Comparison of ENCODE assay signal across 14 mouse cellular contexts in genomic region chr3:102490393-102491123, GRCm38 (mm10). TPM values are rescaled to one million over a fixed set of nuclear protein-coding genes. Genes with fewer than 3 reads are reported as not detected.
A peak's percentile ranks its signal among the peaks of the same experiment; 100 is the strongest.
DNase-seq lines count a peak whose midpoint lies in the region; ATAC-seq and TF ChIP-seq lines count a peak whose summit lies in the region.
"Had no signal": no experiment of that assay in that cellular context is flagged by ENCODE, and none has a peak within 500 bp of the region (broad histone marks: within the 10 kb centered on the region; RNA-seq: fewer than 3 reads in every experiment).

No protein-coding gene starts in this region.

- 65% methylated on average over 14 of the region's 14 CpGs for WGBS in embryonic facial prominence, embryonic 11.5 days
- WGBS in embryonic facial prominence, embryonic 10.5 days = 74% methylated on average over 14 of the region's 14 CpGs
- 49% methylated on average over 14 of the region's 14 CpGs for WGBS in lung, adult 2 months
- WGBS in midbrain, embryonic 13.5 days = 81% methylated on average over 14 of the region's 14 CpGs

- H3K4me1 ChIP-seq in embryonic facial prominence, embryonic 11.5 days (ENCODE audit: control insufficient read depth, insufficient read depth, low read length) = no peaks in the 10 kb centered on the region
- H3K4me1 ChIP-seq in embryonic facial prominence, embryonic 10.5 days = peaks cover 21% of the 10 kb centered on the region; the same call in 1 of the 2 replicates
- no peaks in the 10 kb centered on the region; the same call in none of the 2 replicates for H3K4me1 ChIP-seq in lung, adult 2 months (ENCODE audit: control insufficient read depth, insufficient read depth, low read length)
- no peaks in the 10 kb centered on the region for H3K4me1 ChIP-seq in midbrain, embryonic 13.5 days (replicated peaks)
- H3K4me1 ChIP-seq: heart, embryonic 15.5 days; liver, embryonic 12.5 days had no signal

- ATAC-seq in embryonic facial prominence, embryonic 11.5 days (replicated peaks; ENCODE audit: insufficient number of reproducible peaks, low FRiP score, low TSS enrichment, low read depth) = no peak
- ATAC-seq in midbrain, embryonic 13.5 days = no peak
- ATAC-seq: liver, embryonic 12.5 days had no signal

- no peak overlapping the region for H3K9ac ChIP-seq in embryonic facial prominence, embryonic 11.5 days (replicated peaks; ENCODE audit: low read length)
- no peak overlapping the region for H3K9ac ChIP-seq in midbrain, embryonic 13.5 days (replicated peaks)
- H3K9ac ChIP-seq: heart, embryonic 15.5 days; liver, embryonic 12.5 days; neural tube, embryonic 15.5 days had no signal

- H3K9me3 ChIP-seq in embryonic facial prominence, embryonic 11.5 days (replicated peaks; ENCODE audit: control insufficient read depth, low read length) = no peaks in the 10 kb centered on the region
- no peaks in the 10 kb centered on the region for H3K9me3 ChIP-seq in embryonic facial prominence, embryonic 10.5 days
- H3K9me3 ChIP-seq in midbrain, embryonic 13.5 days = no peaks in the 10 kb centered on the region
- H3K9me3 ChIP-seq: heart, embryonic 15.5 days; liver, embryonic 12.5 days; neural tube, embryonic 15.5 days had no signal

- no peak overlapping the region for H3K4me2 ChIP-seq in embryonic facial prominence, embryonic 11.5 days (ENCODE audit: low read depth, low read length)
- no peak overlapping the region for H3K4me2 ChIP-seq in midbrain, embryonic 13.5 days (replicated peaks)
- H3K4me2 ChIP-seq: heart, embryonic 15.5 days; liver, embryonic 12.5 days; midbrain, embryonic 11.5 days; neural tube, embryonic 15.5 days had no signal

- no peak for TF ChIP-seq CTCF in lung, adult 2 months (IDR thresholded peaks at IDR 0.05; ENCODE audit: insufficient read depth, low read length)

- peak; percentile 53 for DNase-seq in embryonic facial prominence, embryonic 11.5 days (ENCODE audit: low spot score)
- no peak for DNase-seq in embryonic facial prominence, embryonic 10.5 days (ENCODE audit: low spot score)
- DNase-seq in lung, postnatal 10 days = peak; percentile 19
- no peak for DNase-seq in lung, adult 2 months
- DNase-seq in kidney, postnatal 4 days = peak; percentile 34 to 58
- no peak for DNase-seq in urinary bladder, postnatal 14 days (ENCODE audit: low spot score)
- no peak for DNase-seq in thymus, postnatal 0 days (ENCODE audit: low spot score)
- DNase-seq: spleen, adult 18-20 months; thymus, postnatal 14 days had no signal

- no peaks in the 10 kb centered on the region for H3K27me3 ChIP-seq in embryonic facial prominence, embryonic 11.5 days (ENCODE audit: control insufficient read depth, insufficient read depth, low read length)
- no peaks in the 10 kb centered on the region for H3K27me3 ChIP-seq in embryonic facial prominence, embryonic 10.5 days (replicated peaks; ENCODE audit: low read depth, poor library complexity, severe bottlenecking)
- H3K27me3 ChIP-seq in midbrain, embryonic 13.5 days = no peaks in the 10 kb centered on the region
- H3K27me3 ChIP-seq: heart, embryonic 15.5 days; liver, embryonic 12.5 days; neural tube, embryonic 15.5 days had no signal

- no peak overlapping the region for H3K27ac ChIP-seq in embryonic facial prominence, embryonic 11.5 days (replicated peaks; ENCODE audit: low read depth, low read length)
- H3K27ac ChIP-seq in embryonic facial prominence, embryonic 10.5 days (replicated peaks) = no peak overlapping the region
- no peak overlapping the region for H3K27ac ChIP-seq in midbrain, embryonic 13.5 days
- H3K27ac ChIP-seq: heart, embryonic 15.5 days; liver, embryonic 12.5 days; neural tube, embryonic 15.5 days had no signal

- no peaks in the 10 kb centered on the region for H3K36me3 ChIP-seq in embryonic facial prominence, embryonic 11.5 days (replicated peaks; ENCODE audit: control insufficient read depth, insufficient read depth, low read depth, low read length)
- H3K36me3 ChIP-seq in embryonic facial prominence, embryonic 10.5 days (replicated peaks) = no peaks in the 10 kb centered on the region
- no peaks in the 10 kb centered on the region for H3K36me3 ChIP-seq in midbrain, embryonic 13.5 days
- H3K36me3 ChIP-seq: heart, embryonic 15.5 days; liver, embryonic 12.5 days; neural tube, embryonic 15.5 days had no signal

- no peak overlapping the region for H3K4me3 ChIP-seq in embryonic facial prominence, embryonic 11.5 days (ENCODE audit: low read depth, low read length)
- H3K4me3 ChIP-seq in embryonic facial prominence, embryonic 10.5 days = no peak overlapping the region
- H3K4me3 ChIP-seq in lung, adult 2 months (replicated peaks; ENCODE audit: extremely low read depth, low read depth, low read length) = no peak overlapping the region
- no peak overlapping the region for H3K4me3 ChIP-seq in midbrain, embryonic 13.5 days (replicated peaks)
- H3K4me3 ChIP-seq: heart, embryonic 15.5 days; liver, embryonic 12.5 days; neural tube, embryonic 15.5 days had no signal

- no peak for TF ChIP-seq POLR2A in lung, adult 2 months (IDR thresholded peaks at IDR 0.05; ENCODE audit: borderline replicate concordance, extremely low read depth, low read depth, low read length)

RNA-seq across cellular contexts. Expression of gene Ngf, which starts 20.8 kb away (rescaled TPM):
- polyA plus RNA-seq in embryonic facial prominence, embryonic 11.5 days (2014; fragmentation: Nextera tagmentation; extraction: Ambion mirVana) = 4.6 and 4.9 TPM in 2 replicates
- 1.4 and 2.3 TPM in 2 replicates for polyA plus RNA-seq in embryonic facial prominence, embryonic 10.5 days (2016; fragmentation: Nextera tagmentation; extraction: Ambion mirVana)
- polyA plus RNA-seq in lung, adult 2 months (2012; rRNA removed) = 1.5 and 1.7 TPM in 2 replicates
- 0.23 TPM in 2 replicates for polyA plus RNA-seq in midbrain, embryonic 13.5 days (2015; fragmentation: Nextera tagmentation; extraction: Ambion mirVana)
- polyA plus RNA-seq in thymus, postnatal 0 days (2015; fragmentation: Nextera tagmentation; extraction: Ambion mirVana) = 0.46 and 0.55 TPM in 2 replicates

Comparison
In these comparisons a context has a peak if more than half of its experiments do, and no peak if none do; other contexts are left out.
1. DNase-seq: peak in embryonic facial prominence, embryonic 11.5 days (single experiment), lung, postnatal 10 days (single experiment) and kidney, postnatal 4 days (2 of 2); none in embryonic facial prominence, embryonic 10.5 days (single experiment), lung, adult 2 months (single experiment), urinary bladder, postnatal 14 days (single experiment) and thymus, postnatal 0 days (single experiment).